Mouse (Mus musculus) cerebral cortex, adult 2 months (tissue): ENCODE results near the gene Steap1.

Source experiments
- WGBS: fragments of 180-500 bp; shearing (Covaris S2); methylation state at CpG from one replicate; pipeline ENCODE4 v1.1.7; 2018; 5-methylcytosine and 5-hydroxymethylcytosine counted together

Gene Steap1

DNA sequence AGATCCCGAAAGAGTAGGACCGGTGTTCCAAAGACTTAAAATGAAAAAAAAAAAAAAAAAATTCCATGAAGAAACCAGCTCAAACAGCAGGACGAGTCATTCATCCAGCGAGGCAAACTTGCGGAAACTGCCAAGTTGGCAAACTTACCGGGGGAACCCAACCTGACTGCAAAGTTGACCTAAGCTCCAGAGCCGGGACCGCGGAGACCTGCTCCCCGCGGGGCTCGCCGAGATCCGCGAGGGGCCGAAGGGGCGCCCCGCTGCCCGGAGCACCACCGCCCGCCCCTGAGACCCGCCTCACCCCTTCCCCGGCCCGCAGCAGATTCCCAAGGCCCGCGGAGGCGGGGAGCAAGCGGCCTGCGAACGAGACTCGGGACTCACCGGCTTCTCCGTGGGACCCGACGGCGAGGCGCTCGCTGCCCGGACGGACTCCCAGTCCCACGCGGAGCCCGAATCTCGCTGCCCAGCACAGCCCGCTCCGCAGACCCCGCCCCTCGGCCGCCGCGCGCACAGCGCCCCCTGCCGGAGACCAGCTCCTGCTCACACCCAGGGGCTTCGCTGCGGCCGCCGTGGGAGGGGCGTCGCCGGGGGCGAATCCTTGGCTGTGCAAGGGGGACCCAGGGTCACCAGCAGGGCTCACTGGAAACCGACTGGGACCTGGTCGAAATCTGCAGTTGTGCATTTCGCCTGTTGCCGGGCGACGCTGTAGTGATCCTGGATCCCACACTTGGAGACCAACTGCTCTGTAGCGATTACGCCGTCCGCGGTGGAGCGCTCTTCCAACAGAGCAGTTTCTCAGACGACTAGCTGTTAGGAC lies at the start of gene Steap1:
Gene Steap1 (minus strand): TSS at position 461 of the 817 bp plus-strand sequence.
- under 1% methylated on average over 75 of the region's 75 CpGs for WGBS

DNA sequence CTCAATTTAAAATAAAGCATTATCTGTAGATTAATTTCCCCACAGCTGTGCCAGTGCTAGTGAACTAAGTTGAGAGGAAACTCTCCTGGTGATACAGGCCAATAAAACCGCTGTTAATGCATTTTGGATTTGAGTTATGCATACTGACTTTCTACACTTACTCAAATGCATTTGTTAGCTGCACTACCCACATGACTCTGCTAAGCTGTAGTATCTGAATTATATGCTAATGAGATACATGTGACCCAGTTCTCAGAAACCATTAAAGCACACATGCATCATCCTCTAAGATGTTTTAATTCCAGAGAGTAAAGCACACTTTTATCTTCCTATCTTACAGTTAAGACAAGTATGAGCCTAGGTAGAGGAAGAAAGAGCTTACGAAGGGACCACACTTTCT lies 38.0 kb upstream of the Steap1 start:
- 87% methylated on average over 2 of the region's 2 CpGs for WGBS

DNA sequence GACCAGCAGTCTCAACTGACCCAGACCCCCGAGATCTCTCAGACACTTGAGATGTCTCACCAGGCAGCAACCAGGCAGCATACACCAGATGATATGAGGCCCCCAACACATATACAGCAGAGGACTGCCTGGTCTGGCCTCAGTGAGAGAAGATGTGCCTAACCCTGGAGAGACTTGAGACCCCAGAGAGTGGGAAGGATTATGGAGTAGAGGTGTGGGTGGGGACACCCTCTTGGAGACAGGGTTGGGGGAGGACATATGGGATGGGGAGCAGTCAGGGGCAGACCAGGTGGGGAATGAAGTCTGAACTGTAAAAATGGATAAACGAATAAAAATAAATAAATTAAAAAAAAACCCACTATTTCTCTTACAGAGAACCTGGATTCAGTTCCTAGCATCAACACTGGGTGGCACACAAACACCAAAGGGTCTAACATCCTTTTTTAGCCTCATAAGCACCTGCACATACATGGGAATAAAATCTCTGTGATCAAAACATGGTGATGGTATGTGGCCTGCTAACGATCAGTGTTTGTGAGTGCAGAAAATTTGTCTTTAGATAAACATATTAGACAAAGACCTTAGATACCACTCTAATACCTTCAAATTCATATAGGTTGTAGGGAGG lies 7.4 kb upstream of the Steap1 start:
- WGBS: 62% methylated on average over 3 of the region's 3 CpGs

DNA sequence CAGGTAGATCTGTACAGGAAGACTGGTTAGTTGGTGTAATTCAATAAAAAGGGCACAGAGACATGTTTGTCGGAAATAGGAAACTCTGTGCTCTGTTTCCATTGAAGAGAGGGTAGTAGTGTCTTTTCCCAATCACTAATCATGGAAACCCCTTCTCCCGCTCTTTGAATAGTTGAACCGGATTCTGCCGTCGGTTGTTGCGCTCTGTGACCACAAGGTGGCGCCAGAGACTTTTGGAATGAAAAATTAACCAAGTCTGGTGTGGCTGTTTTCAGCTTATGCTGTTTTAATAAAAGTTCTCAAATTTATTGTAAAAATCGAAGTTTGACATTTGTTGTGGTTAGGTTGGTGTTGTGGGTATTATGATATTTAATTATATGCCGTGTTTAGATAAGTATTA lies 5.9 kb upstream of the Steap1 start:
- WGBS: 3% methylated on average over 9 of the region's 9 CpGs

DNA sequence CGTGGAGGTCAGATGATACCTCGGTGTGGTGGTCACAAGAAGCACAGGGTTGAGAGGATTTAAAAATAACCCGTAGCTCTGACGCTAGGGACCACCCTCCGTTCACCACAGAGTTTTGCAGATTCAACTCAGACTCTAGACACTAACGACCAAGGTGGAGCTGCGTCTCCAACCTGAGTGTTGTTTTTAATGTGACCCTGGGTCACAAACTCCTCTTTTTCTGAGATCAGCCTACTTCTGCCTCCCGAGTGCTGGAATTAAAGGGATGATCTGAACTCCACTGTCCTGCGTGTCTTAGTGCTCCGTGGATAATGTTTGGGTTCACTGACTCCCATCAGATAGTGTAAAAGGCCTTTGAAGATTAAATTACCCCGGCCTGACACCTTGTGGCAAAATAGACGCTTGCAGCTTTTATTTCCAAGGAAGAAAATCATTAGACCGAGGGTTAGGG lies 671 bp upstream of the Steap1 start:
- under 1% methylated on average over 13 of the region's 13 CpGs for WGBS

DNA sequence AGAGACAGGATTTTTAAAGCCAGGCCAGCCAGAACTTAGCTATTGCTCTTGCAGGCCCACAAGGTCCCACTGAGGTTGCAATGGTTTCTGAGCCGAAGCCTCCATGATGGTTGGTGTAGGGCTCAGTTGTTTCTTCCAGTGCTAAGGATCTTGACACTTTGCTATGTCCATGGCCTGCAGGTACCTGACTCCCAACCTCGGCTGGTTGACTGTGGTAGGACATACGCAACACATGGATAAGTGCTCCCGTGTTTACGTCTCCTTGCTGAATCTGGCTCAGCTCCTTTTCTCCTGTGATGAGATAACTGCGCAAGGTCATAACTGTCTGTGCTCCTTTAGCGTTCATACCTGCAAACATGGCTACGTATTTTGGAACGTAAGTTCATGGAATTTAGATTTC lies 14.7 kb downstream of the Steap1 start:
- 96% methylated on average over 9 of the region's 9 CpGs for WGBS

DNA sequence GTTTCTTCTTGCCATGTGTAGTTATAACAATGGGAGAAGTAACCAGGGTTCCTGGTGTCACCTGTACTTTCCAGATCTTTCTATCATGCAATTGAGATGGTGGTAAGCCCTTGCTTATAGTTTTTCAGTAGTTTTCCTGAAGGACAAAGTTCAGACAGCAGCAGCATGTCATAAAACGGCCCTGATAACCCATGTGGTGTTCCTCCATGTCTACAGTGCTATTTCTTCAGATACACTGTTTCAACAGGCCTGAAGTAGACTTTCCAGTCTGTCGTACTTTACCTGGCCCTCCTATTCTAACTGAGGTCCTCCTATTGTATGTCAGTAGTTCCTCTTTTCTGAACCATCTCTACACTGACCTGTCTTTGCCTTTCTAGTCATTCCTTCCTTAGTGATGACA lies 16.3 kb downstream of the Steap1 start:
- WGBS: 90% methylated on average over 2 of the region's 2 CpGs

DNA sequence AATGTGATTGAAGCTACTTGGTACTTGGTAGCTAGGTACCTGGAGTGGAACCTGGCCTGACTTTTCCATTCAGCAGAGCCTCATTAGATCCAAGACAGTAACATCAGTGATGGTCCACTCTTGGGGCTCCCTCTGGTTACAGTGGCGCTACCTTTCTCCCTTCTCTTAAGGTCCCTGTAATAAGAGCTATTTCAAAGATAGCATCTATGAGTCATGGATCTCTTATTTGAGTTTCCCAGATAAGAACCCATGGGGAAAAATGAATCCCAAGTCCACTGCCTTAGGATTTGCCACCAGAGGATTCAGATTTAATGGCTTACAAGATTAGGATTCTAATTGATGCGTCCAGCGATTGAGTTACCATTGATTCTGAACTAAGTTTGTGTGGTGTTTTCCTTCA lies 16.9 kb downstream of the Steap1 start:
- WGBS: 90% methylated on average over 3 of the region's 3 CpGs

DNA sequence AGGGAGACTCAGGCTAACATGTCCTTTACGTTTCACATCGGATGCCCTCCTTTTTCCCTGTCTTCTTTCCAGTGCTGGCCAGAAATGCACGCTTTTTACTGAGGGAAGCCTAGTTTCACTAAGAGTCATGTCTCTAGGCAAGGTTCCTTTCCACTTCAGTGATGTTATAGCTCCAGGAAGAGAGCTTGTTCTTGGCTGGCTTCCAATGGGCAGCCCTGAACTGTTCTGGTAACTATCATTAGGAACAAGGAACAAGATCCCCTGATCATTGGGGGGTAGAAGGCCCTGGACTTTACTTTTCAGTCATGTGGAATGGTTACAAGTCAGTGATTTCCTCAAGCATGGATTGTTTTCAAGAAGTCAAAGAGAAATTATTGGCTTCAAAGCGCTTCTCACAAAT lies 19.2 kb downstream of the Steap1 start:
- WGBS: 91% methylated on average over 4 of the region's 4 CpGs

DNA sequence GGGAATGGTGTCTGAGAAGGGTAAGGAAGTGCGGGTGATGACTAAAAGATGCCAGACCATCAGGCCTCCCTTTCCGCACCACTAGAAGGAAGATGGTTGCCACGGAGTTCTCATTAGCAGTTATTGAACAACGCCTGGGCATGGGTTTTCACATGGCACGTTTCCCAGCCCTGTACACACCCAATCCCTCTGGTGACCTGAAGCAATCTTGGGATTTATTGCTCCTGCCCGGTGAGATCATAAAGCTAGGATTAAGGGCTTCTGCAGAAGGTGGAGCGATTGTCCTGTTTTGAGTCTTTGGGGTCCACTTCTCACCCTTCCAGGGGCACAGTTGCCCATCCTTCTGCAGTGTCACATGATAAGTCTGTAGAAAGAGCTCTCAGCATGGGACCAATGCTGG lies 26.9 kb downstream of the Steap1 start:
- 77% methylated on average over 7 of the region's 7 CpGs for WGBS

DNA sequence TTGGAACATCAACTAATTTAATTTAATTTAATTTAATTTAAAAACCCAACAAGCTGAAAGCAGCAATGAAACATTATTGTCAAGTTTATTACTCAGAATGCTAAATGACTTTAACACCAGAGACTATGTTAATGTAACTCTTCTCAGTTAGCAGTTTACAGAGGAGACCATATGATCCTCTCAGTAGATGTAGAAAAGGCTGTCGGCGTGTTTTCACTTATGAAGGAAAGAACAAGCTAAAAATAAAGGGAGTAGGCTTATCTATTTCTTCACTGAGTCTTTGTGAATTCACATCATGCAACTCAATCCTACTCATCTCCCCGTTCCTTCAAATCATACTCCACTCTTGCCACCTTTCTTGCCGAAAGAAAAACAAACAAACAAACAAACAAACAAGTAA lies 38.1 kb downstream of the Steap1 start:
- 28% methylated on average over 4 of the region's 4 CpGs for WGBS

DNA sequence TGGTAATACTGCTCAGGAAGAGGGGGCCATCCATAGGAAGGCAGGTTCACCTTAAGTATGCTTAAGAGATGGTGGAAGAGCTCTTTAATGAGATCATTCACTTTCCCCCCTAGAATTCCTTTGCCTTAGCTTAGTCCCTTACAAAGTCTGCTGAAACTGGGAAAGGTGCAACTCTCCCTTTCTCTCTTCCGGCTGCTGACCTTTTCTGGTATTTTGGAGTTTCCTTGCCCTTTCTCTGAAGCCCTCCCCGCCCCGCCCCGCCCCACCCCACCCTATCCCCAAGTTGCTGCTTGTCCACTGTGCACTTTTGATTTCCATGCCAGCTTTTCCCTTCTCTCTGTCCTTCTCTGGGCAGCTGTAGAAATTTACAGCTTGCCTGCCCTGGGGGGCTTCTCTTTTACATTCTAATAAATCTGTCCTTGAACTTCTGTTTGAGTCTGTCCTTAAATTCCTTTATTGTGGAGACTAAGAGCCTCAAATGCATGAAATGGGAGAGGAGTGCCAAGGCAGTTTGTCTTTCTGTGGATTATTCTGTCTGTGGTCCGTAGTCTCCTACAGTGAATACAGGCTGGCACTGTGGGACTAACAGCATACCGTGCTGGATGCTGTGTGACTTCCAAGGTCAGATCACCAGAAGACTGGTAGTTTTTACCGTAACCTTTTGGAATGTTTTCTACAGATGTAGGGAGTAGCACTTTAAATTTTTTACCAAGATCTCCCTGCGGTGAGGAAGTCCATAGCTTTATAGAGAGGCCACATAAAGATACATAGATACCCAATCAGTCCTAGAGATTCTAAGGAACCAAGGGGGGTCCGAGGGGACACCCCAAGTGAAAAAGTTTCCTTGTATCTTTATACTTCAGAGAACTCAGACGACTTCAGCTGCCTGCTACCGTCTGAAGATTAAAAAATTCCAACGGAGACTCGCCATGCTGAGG lies 41.5 kb downstream of the Steap1 start:
- 76% methylated on average over 13 of the region's 13 CpGs for WGBS

DNA sequence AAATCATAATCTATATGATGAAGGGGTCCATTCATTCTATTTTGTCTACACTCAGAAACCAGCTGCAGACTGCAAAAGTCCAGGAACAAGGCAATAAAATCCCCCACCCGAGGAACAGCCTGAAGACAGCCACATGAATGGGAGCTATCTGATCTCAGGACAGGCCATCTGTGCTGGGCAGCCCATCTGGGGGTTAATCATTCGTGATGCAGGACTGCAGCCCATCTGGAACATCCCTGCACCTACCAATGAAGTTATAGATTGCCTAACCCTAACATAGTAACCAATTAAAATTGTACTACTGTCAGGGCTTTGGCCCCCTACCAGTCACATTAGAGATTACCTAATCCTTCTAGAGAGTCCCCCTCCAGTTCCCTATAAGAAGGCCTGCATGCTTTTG lies 44.1 kb downstream of the Steap1 start:
- 68% methylated on average over 2 of the region's 2 CpGs for WGBS

DNA sequence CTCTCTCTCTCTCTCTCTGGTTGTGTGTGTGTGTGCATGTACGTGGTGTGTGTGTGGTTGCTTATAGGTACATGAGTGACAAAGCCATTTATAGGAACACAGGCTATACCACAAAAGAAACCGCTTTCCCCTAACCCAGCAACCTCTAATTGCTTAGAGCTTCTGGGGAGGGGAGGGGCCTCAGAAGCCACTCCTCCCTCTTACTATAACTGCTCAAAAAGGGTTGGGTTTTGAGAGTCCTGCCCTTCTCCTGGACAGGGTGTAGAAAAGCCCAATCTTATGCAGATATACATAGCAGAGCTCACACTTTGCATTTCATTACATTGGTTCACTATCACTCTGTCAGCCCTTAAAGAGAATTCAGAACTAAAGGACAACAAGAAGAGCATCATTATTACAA lies 48.7 kb downstream of the Steap1 start:
- WGBS: 80% methylated on average over 2 of the region's 2 CpGs

DNA sequence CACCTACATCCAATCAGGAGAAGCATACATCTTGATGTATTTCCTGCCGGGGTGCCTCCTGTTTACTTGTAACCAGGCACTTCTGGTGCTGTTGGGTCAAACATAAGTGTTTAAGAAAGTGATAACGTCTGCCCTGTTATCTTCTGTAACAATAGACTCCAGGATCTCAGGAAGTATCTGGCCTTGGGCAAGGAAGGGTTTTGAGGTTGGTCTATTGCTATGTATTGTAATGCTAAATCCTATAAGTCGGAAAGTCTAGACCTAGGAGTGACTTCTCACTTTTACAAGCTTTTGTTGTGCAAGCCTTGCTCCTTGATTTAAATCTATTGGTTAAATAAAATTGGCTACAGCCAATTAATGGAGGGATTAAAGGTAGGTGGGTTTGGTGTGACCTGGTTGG lies 50.3 kb downstream of the Steap1 start:
- WGBS: 85% methylated on average over 3 of the region's 3 CpGs

DNA sequence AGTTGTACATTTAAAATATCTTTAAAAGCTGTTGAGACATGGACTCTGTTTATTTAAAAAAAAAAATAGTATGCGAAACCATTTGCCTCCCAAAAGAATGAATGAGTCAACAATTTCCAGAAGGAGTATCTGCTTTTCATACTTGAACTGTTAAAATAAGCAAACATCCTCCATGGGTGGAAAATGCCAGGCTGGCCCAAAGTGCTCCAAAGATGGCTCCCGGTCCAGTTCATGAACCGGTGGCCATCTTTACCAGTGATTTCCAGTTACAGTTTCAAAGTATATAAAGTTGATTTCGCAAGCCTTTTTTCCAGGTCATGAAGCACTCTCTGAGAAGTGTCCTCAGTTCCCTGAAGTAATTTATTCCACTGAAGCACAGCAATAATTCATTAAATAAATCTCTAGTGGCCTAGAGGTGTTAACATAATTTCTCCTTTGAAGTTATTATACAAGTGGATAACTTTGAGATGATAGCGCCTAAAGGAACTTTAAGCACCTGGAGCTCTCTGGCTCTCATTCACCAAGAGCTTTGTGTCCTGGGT lies 53.7 kb downstream of the Steap1 start:
- WGBS: 91% methylated on average over 5 of the region's 5 CpGs

DNA sequence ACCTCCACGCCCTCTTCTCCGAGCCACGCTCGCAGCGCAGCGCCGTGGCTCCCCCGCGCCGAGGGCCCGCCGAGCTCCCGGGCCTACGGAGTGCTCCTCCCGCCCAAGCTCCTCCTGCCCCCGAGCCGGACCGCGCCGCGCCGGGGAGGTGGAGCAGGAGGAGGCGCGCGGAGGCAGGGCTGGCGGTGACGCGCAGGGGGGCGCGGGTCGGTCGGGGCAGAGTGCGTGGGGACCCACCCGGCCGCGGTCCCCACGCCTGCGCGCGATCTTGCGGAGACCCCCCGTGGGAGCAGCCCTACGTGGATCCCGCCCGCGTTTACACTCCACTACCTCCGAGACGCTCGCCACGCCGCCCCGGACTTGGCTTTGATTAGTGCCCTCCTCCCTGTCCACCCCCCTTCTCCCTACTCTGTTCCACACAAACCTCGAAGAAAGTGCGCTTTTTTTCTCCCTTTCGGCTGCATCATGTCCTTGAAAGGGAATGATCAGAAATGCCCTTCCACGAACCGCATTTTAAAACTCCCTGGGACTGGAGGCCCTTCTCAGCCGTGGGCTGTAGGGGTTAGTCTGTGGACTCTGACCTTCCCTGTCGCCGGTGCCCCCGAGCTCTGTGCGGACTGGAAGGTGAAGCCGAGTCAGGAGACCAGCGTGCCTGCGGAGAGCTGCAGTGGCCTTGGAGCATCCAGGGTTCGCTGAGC lies 55.0 kb downstream of the Steap1 start, which contains the start of gene Steap2:
Gene Steap2 (minus strand): TSS at position 623 of the 698 bp plus-strand sequence.
- WGBS: 2% methylated on average over 63 of the region's 66 CpGs

DNA sequence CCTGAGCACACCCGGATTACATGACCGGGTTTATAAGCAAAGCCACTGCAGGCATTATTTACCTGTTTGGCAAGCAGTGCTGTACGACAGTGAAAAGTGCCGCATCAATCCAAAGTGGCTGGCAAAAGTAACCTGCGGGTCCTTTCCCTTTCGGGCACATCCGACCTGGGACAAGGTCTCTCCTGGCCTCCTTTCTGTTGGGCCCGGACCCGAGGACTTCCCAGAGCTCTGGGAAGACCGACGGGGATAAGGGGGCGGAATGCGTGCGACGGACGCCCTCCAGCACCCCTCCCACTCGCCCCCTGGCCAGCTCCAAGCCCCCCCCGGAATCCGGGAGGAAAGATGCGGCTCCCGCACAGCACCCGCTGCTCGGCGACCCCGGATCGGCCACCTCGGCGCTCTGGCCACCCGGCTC lies 55.6 kb downstream of the Steap1 start:
- 1% methylated on average over 26 of the region's 29 CpGs for WGBS

DNA sequence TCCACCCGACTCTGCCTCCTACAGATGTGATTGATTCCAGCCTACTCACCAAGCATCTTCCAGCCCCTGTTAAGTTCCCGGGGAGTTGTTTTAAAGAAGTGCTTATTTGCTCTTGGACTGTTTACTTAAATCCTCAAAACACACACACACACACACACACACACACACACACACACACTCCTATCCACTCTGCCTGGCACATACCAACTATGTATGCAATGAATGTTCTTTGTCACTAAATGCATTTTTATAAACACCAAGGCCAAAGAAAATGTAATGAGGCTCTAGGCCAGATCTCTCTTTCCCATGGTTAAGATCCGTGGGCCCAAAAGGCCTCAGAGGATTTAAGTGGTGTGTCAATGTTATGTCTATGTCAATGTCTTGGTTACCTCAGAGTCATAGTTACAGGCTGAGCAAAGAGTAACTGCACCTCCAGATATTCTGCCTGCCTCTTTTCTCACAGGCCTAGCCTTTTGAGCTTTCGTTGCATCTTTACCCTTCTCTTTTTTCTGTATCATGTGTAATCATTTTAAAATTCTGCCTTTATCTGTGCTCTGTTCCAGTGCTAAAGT lies 56.9 kb downstream of the Steap1 start:
- 58% methylated on average over 4 of the region's 4 CpGs for whole genome bisulfite sequencing

DNA sequence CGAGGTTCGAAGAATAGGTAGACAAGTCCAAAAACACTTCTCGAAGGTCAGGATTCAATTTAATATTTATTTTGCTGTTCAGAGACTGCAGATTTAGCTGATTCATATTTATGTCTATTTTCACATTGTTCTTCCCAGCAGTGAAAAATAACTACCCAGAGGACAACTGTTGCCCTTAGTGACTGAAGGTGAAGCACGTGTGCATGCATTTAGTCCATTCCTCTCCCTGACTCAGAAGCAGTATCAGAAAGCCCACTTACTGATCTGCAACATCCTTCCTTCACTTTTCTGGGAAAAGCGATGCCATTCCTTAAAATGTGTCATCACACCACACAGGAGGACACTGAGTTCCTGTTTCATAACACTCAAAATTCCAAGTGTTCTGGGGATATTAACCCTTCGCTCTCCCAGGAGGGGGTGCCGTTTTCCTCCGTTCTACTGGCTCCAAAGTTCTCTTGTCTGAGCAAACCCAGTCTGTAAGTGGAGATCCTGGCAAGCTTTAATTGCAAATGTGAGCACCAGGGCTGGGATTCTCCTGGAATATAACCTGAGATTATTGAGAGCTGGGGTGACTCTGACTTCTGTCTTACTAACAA lies 60.1 kb downstream of the Steap1 start:
- 76% methylated on average over 8 of the region's 8 CpGs for WGBS
